Mouse (Mus musculus) embryo, embryonic 11.5 days (tissue): ENCODE measurements at regions not wholly inside any gene's neighbourhood (a gene's known extent, or its start where the extent isn't known, plus 50 kb on each side); places are given as distances from the start of the nearest gene placed in this dataset.

Experiments
- DNase-seq: peaks from one replicate; pipeline ENCODE4 v3.0.0-alpha.2; 2012; ENCODE audit warnings: low read depth, low spot score

GRCm38 (mm10) chr5:79131443-79132308, 1723.8 kb upstream of the Igfbp7 start:
- DNase-seq = no peak

- no peak for DNase-seq
Observed at GRCm38 (mm10) chr5:79083170-79083569, 1675.3 kb upstream of the Igfbp7 start.

- peak; percentile 5 for DNase-seq
Observed at GRCm38 (mm10) chr5:79059805-79060204, 1652.0 kb upstream of the Igfbp7 start.
